Mouse (Mus musculus) myocyte (in vitro differentiated cells): ENCODE results near the gene Spata48.

Source experiments
- MAX ChIP-seq: IDR thresholded peaks from one replicate; pipeline ENCODE4 v1.6.1; 2011; ENCODE audit warnings: low read depth, mild to moderate bottlenecking, control low read depth
- MYOD1 ChIP-seq, 3 experiments: IDR thresholded peaks; one replicate each; pipeline ENCODE4 v1.6.1; 2011; ENCODE audit warnings: control low read depth in 2 of 3, low read depth in 2 of 3, mild to moderate bottlenecking in 2 of 3, moderate library complexity in 1 of 3; ENCODE audit not compliant: insufficient read length in 2 of 3, control insufficient read depth in 1 of 3
- POLR2A ChIP-seq: IDR thresholded peaks from one replicate; pipeline ENCODE4 v1.6.1; 2011; ENCODE audit warnings: low read depth, mild to moderate bottlenecking, control low read depth, moderate library complexity; ENCODE audit not compliant: insufficient read length
- REST ChIP-seq: IDR thresholded peaks from one replicate; pipeline ENCODE4 v1.6.1; 2011; ENCODE audit warnings: mild to moderate bottlenecking, control low read depth, moderate library complexity; ENCODE audit not compliant: insufficient read depth, insufficient read length
- TCF12 ChIP-seq: IDR thresholded peaks from one replicate; pipeline ENCODE4 v1.6.1; 2011; ENCODE audit warnings: mild to moderate bottlenecking, control low read depth; ENCODE audit not compliant: poor library complexity, insufficient read depth, severe bottlenecking
- TCF3 ChIP-seq: IDR thresholded peaks from one replicate; pipeline ENCODE4 v1.6.1; 2011; ENCODE audit warnings: low read depth, control low read depth; ENCODE audit not compliant: insufficient read length
- USF1 ChIP-seq: IDR thresholded peaks from one replicate; pipeline ENCODE4 v1.6.1; 2011; ENCODE audit warnings: low read depth, mild to moderate bottlenecking, control low read depth, moderate library complexity

- TF ChIP-seq TCF12 (no peak), POLR2A (no peak), MAX (no peak), USF1 (no peak), TCF3 (no peak), MYOD1 (IDR thresholded peaks at IDR 0.05; ENCODE audit: control insufficient read depth in 1 of 3, insufficient read length in 2 of 3, low read depth in 2 of 3) (no peak), REST (no peak)
Observed at GRCm38 (mm10) chr11:11513008-11513799, 51.3 kb downstream of the Spata48 start.
